Mouse (Mus musculus): Measurements from ENCODE around the gene Nr1d1. TPM values are rescaled to one million over a fixed set of nuclear protein-coding genes. Genes with fewer than 3 reads are reported as not detected.
A peak's percentile ranks its signal among the peaks of the same experiment; 100 is the strongest.

Gene Nr1d1
- polyA plus RNA-seq, 1 experiment from 2014 or later = 1.9 TPM

- DNase-seq (ENCODE audit: low spot score) (no peak), ATAC-seq (ENCODE audit: low read depth) (no peak)
- no peak overlapping the region for H3K4me2 ChIP-seq (ENCODE audit: low read depth, low read length)
- H3K36me3 ChIP-seq (ENCODE audit: control insufficient read depth, insufficient read depth, low read length) = peaks cover 55% of the 10 kb centered on the region
- peaks cover 33% of the 10 kb centered on the region for H3K4me1 ChIP-seq (ENCODE audit: control insufficient read depth, insufficient read depth, low read length)
- no peak overlapping the region for H3K4me3 ChIP-seq (ENCODE audit: low read depth, low read length)
- no peak overlapping the region for H3K27ac ChIP-seq (replicated peaks; ENCODE audit: low read depth, low read length)
- no peaks in the 10 kb centered on the region for H3K9me3 ChIP-seq (ENCODE audit: control insufficient read depth, low read length)
- no peaks in the 10 kb centered on the region for H3K27me3 ChIP-seq (replicated peaks; ENCODE audit: control insufficient read depth, insufficient read depth, low read length)
- H3K9ac ChIP-seq (ENCODE audit: low read depth, low read length) = no peak overlapping the region
- 75% methylated on average over 8 of the region's 8 CpGs for WGBS
These were observed 11.7 kb downstream of the Nr1d1 start for GRCm38 (mm10) chr11:98763502-98763861.

GRCm38 (mm10) chr11:98762756-98763501 is 12.2 kb downstream of the Nr1d1 start:
- WGBS = 63% methylated on average over 17 of the region's 17 CpGs
- Histone ChIP-seq H3K36me3 (ENCODE audit: control insufficient read depth, insufficient read depth, low read length) (peaks cover 57% of the 10 kb centered on the region), H3K4me2 (ENCODE audit: low read depth, low read length) (no peak overlapping the region), H3K9ac (ENCODE audit: low read depth, low read length) (no peak overlapping the region), H3K27ac (replicated peaks; ENCODE audit: low read depth, low read length) (peak overlapping the region; percentile 55; the same call in 1 of the 2 replicates), H3K9me3 (ENCODE audit: control insufficient read depth, low read length) (no peaks in the 10 kb centered on the region), H3K4me1 (ENCODE audit: control insufficient read depth, insufficient read depth, low read length) (peaks cover 27% of the 10 kb centered on the region), H3K4me3 (ENCODE audit: low read depth, low read length) (no peak overlapping the region), H3K27me3 (replicated peaks; ENCODE audit: control insufficient read depth, insufficient read depth, low read length) (no peaks in the 10 kb centered on the region)
- ATAC-seq (ENCODE audit: low read depth) = peak; percentile 54
- peak; percentile 93 for DNase-seq (ENCODE audit: low spot score)

DNA sequence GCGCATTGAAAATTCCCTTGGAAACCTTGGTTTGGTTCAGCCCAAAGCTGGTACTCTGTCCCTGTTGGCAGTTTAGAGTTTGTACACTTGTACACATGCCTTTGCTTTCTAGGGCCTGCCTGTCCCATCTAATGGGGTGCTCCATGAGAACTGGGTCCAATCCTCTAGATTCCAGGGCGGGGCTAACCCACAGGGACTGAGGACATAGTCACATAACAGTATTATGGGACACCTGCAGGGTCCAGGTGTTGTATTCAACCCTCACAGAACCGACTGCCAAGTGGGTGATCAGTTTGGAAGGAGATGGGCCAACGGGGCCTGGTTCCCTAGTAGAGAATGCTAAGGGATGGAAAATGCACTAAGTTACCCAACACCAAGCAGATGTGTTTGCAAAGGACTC is 13.2 kb downstream of the Nr1d1 start:
- Histone ChIP-seq H3K4me1 (ENCODE audit: control insufficient read depth, insufficient read depth, low read length) (peaks cover 17% of the 10 kb centered on the region), H3K4me2 (ENCODE audit: low read depth, low read length) (no peak overlapping the region), H3K9ac (ENCODE audit: low read depth, low read length) (no peak overlapping the region), H3K36me3 (ENCODE audit: control insufficient read depth, insufficient read depth, low read length) (peaks cover 65% of the 10 kb centered on the region), H3K4me3 (ENCODE audit: low read depth, low read length) (no peak overlapping the region), H3K9me3 (ENCODE audit: control insufficient read depth, low read length) (no peaks in the 10 kb centered on the region), H3K27me3 (replicated peaks; ENCODE audit: control insufficient read depth, insufficient read depth, low read length) (no peaks in the 10 kb centered on the region), H3K27ac (replicated peaks; ENCODE audit: low read depth, low read length) (no peak overlapping the region)
- ATAC-seq (ENCODE audit: low read depth) (no peak), DNase-seq (ENCODE audit: low spot score) (no peak)
- WGBS = 92% methylated on average over 4 of the region's 4 CpGs

DNA sequence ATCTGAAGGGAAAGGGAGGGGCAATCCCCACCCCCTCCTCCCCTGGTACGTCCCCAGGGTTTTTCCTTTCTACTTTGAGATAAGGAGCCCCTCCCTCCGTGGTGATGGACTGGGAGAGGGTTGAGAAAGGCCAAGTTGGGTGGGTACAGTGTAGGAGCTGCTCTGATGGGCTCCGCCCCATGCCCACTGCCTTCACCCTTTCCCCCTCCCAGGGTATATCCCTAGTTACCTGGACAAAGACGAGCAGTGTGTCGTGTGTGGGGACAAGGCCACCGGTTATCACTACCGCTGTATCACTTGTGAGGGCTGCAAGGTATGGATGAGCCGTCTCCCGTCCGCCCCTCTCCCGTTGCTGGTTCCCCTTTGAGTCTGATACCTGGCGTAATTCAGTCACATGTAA is 18.4 kb downstream of the Nr1d1 start:
- no peak for ATAC-seq (ENCODE audit: low read depth)
- H3K4me2 ChIP-seq (ENCODE audit: low read depth, low read length) = no peak overlapping the region
- no peak overlapping the region for H3K9ac ChIP-seq (ENCODE audit: low read depth, low read length)
- no peak overlapping the region for H3K4me3 ChIP-seq (ENCODE audit: low read depth, low read length)
- WGBS = 82% methylated on average over 12 of the region's 12 CpGs
- no peaks in the 10 kb centered on the region for H3K27me3 ChIP-seq (replicated peaks; ENCODE audit: control insufficient read depth, insufficient read depth, low read length)
- H3K36me3 ChIP-seq (ENCODE audit: control insufficient read depth, insufficient read depth, low read length) = peaks cover 54% of the 10 kb centered on the region
- peaks cover 11% of the 10 kb centered on the region for H3K4me1 ChIP-seq (ENCODE audit: control insufficient read depth, insufficient read depth, low read length)
- no peak overlapping the region for H3K27ac ChIP-seq (replicated peaks; ENCODE audit: low read depth, low read length)
- H3K9me3 ChIP-seq (ENCODE audit: control insufficient read depth, low read length) = no peaks in the 10 kb centered on the region
- DNase-seq (ENCODE audit: low spot score) = no peak

DNA sequence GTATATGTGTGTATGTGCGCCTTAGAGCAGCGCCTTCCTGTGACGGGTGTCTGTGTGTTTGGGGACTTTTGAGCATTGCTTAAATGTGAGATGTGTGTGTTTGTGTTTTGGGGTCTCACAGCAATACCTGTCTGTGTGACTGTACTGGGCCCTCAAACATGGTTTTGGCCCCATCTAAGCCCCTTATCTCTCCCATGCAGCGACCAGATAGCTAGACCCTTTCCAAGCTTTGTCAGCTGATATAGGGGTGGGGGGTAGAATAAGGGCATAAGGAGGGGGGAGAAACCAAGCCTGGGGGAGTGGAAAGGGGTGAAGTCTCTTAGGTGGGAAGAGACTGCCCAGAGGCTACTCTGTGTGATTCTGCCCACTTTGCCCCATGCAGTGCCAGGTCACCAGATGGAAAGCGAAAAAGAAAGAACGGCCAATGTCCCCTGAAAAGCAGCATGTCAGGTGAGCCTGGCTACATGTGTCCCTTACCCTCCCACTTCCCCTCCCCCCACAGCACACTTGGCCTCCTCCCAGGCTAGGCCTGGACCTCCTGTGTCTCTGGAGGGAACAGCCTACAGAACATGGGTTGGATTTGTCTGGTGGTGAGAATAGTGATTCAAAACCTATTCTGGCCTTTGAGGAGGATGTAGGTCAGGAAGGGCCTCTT is 19.3 kb downstream of the Nr1d1 start:
- Histone ChIP-seq H3K4me2 (ENCODE audit: low read depth, low read length) (no peak overlapping the region), H3K9ac (ENCODE audit: low read depth, low read length) (no peak overlapping the region), H3K9me3 (ENCODE audit: control insufficient read depth, low read length) (no peaks in the 10 kb centered on the region), H3K27ac (replicated peaks; ENCODE audit: low read depth, low read length) (no peak overlapping the region), H3K36me3 (ENCODE audit: control insufficient read depth, insufficient read depth, low read length) (peaks cover 47% of the 10 kb centered on the region), H3K4me3 (ENCODE audit: low read depth, low read length) (no peak overlapping the region), H3K27me3 (replicated peaks; ENCODE audit: control insufficient read depth, insufficient read depth, low read length) (no peaks in the 10 kb centered on the region), H3K4me1 (ENCODE audit: control insufficient read depth, insufficient read depth, low read length) (peaks cover 20% of the 10 kb centered on the region)
- DNase-seq (ENCODE audit: low spot score) (no peak), ATAC-seq (ENCODE audit: low read depth) (no peak)
- 89% methylated on average over 6 of the region's 6 CpGs for WGBS

- peak; percentile 56 for DNase-seq (ENCODE audit: low spot score)
- Histone ChIP-seq H3K36me3 (ENCODE audit: control insufficient read depth, insufficient read depth, low read length) (peaks cover 40% of the 10 kb centered on the region), H3K4me3 (ENCODE audit: low read depth, low read length) (no peak overlapping the region), H3K27me3 (replicated peaks; ENCODE audit: control insufficient read depth, insufficient read depth, low read length) (no peaks in the 10 kb centered on the region), H3K4me2 (ENCODE audit: low read depth, low read length) (no peak overlapping the region), H3K9ac (ENCODE audit: low read depth, low read length) (0 out of 2 replicates have a peak overlapping the region, but pooled peaks have one; percentile 3), H3K4me1 (ENCODE audit: control insufficient read depth, insufficient read depth, low read length) (peaks cover 31% of the 10 kb centered on the region), H3K27ac (replicated peaks; ENCODE audit: low read depth, low read length) (0 out of 2 replicates have a peak overlapping the region, but pooled peaks have one; percentile 33), H3K9me3 (ENCODE audit: control insufficient read depth, low read length) (no peaks in the 10 kb centered on the region)
- ATAC-seq (ENCODE audit: low read depth) = 0 out of 2 replicates have a peak, but pooled peaks have one; percentile 32
- 24% methylated on average over 7 of the region's 7 CpGs for WGBS
These were observed 20.4 kb downstream of the Nr1d1 start for GRCm38 (mm10) chr11:98754621-98755181.

DNA sequence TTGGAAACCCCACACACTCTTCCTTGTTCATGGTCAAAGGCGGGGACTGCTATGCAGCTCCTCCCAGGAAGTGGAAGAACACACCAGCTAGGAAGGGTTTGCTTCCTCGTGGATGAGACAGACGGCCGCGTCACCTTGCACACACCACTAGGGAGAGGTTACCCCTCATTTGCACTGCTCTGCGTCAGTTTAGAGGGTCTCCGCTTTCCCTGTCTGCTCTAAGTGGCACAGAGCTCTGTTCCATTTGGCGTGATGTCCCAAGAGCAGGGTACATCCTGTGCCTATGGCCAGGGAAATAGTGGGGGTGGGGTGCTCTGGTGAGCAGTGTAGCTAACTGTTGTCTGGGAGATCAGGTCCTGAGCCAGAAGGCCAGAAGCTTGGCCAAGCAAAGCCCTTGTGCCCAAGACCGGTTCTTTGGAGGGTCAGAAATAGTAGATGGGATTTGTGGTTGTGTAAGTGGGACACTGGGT is 20.9 kb downstream of the Nr1d1 start:
- 70% methylated on average over 9 of the region's 9 CpGs for WGBS
- Histone ChIP-seq H3K4me2 (ENCODE audit: low read depth, low read length) (no peak overlapping the region), H3K4me1 (ENCODE audit: control insufficient read depth, insufficient read depth, low read length) (peaks cover 36% of the 10 kb centered on the region), H3K27me3 (replicated peaks; ENCODE audit: control insufficient read depth, insufficient read depth, low read length) (no peaks in the 10 kb centered on the region), H3K9ac (ENCODE audit: low read depth, low read length) (peak overlapping the region; percentile 3; the same call in 1 of the 2 replicates), H3K27ac (replicated peaks; ENCODE audit: low read depth, low read length) (0 out of 2 replicates have a peak overlapping the region, but pooled peaks have one; percentile 33), H3K4me3 (ENCODE audit: low read depth, low read length) (no peak overlapping the region), H3K36me3 (ENCODE audit: control insufficient read depth, insufficient read depth, low read length) (peaks cover 40% of the 10 kb centered on the region), H3K9me3 (ENCODE audit: control insufficient read depth, low read length) (no peaks in the 10 kb centered on the region)
- DNase-seq (ENCODE audit: low spot score) = no peak
- no peak for ATAC-seq (ENCODE audit: low read depth)

DNA sequence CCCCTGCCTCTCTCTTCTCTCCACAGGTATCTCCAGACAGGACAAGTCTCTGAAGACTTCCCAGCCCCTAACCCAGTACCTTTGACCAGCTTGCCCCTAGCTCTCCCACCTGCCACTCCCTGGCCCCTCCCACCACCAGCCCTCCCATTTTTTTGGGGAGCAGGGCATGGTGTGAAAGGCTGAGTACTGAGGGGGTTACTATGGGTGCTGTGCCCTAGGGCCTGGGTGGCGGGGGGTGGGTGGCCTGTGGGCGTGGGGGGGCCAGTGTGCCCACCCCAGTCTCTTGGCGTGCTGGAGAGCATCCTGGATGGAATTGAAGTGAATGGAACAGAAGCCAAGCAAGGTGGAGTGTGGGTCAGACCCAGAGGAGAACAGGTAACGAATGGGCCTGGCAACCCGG is 21.9 kb downstream of the Nr1d1 start:
- Histone ChIP-seq H3K4me1 (ENCODE audit: control insufficient read depth, insufficient read depth, low read length) (peaks cover 46% of the 10 kb centered on the region), H3K4me2 (ENCODE audit: low read depth, low read length) (no peak overlapping the region), H3K27ac (replicated peaks; ENCODE audit: low read depth, low read length) (no peak overlapping the region), H3K9ac (ENCODE audit: low read depth, low read length) (no peak overlapping the region), H3K27me3 (replicated peaks; ENCODE audit: control insufficient read depth, insufficient read depth, low read length) (no peaks in the 10 kb centered on the region), H3K4me3 (ENCODE audit: low read depth, low read length) (no peak overlapping the region), H3K9me3 (ENCODE audit: control insufficient read depth, low read length) (no peaks in the 10 kb centered on the region), H3K36me3 (ENCODE audit: control insufficient read depth, insufficient read depth, low read length) (peaks cover 34% of the 10 kb centered on the region)
- DNase-seq (ENCODE audit: low spot score) (no peak), ATAC-seq (ENCODE audit: low read depth) (no peak)
- WGBS = 90% methylated on average over 5 of the region's 5 CpGs
